Mouse (Mus musculus): ENCODE results near the gene Ptprk. TPM values are rescaled to one million over a fixed set of nuclear protein-coding genes. Genes with fewer than 3 reads are reported as not detected.

The Ptprk gene
- total and polyA plus RNA-seq, 3 experiments, result 0.02 to 2.4 (median 0.49) TPM

- no peak for ATAC-seq (ENCODE audit: extremely low read depth, insufficient number of reproducible peaks, low FRiP score, poor library complexity, severe bottlenecking)
- no peaks in the 10 kb centered on the region for H3K27me3 ChIP-seq (ENCODE audit: insufficient read depth, low read length)
- no peak for DNase-seq (ENCODE audit: low spot score)
- no peaks in the 10 kb centered on the region for H3K36me3 ChIP-seq (replicated peaks)
- no peaks in the 10 kb centered on the region for H3K4me1 ChIP-seq (ENCODE audit: insufficient read depth, low read depth, low read length)
- H3K9me3 ChIP-seq (replicated peaks), result no peaks in the 10 kb centered on the region
- H3K4me3 ChIP-seq (ENCODE audit: low read depth, low read length), result no peak overlapping the region
- TF ChIP-seq CTCF (IDR thresholded peaks at IDR 0.05; ENCODE audit: low read depth, low read length) (no peak), GATA1 (IDR thresholded peaks at IDR 0.05; ENCODE audit: borderline replicate concordance, low read length) (no peak), GATA2 (IDR thresholded peaks at IDR 0.05; ENCODE audit: borderline replicate concordance, low read depth, low read length) (no peak), TAL1 (conservative IDR thresholded peaks at IDR 0.05; ENCODE audit: low read depth, low read length) (no peak), POLR2AphosphoS5 (IDR thresholded peaks at IDR 0.05; ENCODE audit: insufficient replicate concordance, low read depth, low read length) (no peak)
These were observed 134.8 kb downstream of the Ptprk start for GRCm38 (mm10) chr10:28209394-28209793.

- H3K4me1 ChIP-seq (ENCODE audit: insufficient read depth, low read depth, low read length), result no peaks in the 10 kb centered on the region
- DNase-seq (ENCODE audit: low spot score) (no peak), ATAC-seq (ENCODE audit: extremely low read depth, insufficient number of reproducible peaks, low FRiP score, poor library complexity, severe bottlenecking) (no peak)
- H3K4me3 ChIP-seq (ENCODE audit: low read depth, low read length), result no peak overlapping the region
- H3K27me3 ChIP-seq (ENCODE audit: insufficient read depth, low read length), result no peaks in the 10 kb centered on the region
- no peak for TF ChIP-seq GATA1 (IDR thresholded peaks at IDR 0.05; ENCODE audit: borderline replicate concordance, low read length)
- no peak for TF ChIP-seq TAL1 (conservative IDR thresholded peaks at IDR 0.05; ENCODE audit: low read depth, low read length)
- no peak for TF ChIP-seq CTCF (IDR thresholded peaks at IDR 0.05; ENCODE audit: low read depth, low read length)
- TF ChIP-seq POLR2AphosphoS5 (IDR thresholded peaks at IDR 0.05; ENCODE audit: insufficient replicate concordance, low read depth, low read length), result no peak
- no peak for TF ChIP-seq GATA2 (IDR thresholded peaks at IDR 0.05; ENCODE audit: borderline replicate concordance, low read depth, low read length)
- H3K36me3 ChIP-seq (replicated peaks), result no peaks in the 10 kb centered on the region
- no peaks in the 10 kb centered on the region for H3K9me3 ChIP-seq (replicated peaks)
These were observed 137.5 kb downstream of the Ptprk start for GRCm38 (mm10) chr10:28212083-28212482.

DNA sequence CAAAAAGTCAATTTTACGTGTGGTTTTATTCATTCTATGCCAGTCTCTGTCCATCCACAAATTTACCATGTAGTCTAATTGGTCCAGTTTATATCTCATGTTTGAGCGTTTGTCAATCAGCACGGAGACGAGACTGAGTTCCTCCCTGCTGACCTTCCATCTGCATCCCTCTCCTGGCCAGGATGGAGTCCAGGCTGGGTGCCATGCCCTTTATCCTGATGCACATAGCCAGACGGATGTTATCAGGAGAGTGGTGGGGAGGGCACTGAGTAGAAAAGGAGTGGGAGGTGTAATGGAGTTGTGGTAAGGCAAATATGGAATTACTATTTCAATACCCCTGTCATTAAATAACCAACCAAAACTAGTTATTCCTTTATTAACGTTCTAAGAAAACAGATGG is 140.5 kb downstream of the Ptprk start:
- DNase-seq (ENCODE audit: low spot score) (no peak), ATAC-seq (ENCODE audit: extremely low read depth, insufficient number of reproducible peaks, low FRiP score, poor library complexity, severe bottlenecking) (no peak)
- H3K9me3 ChIP-seq (replicated peaks), result no peaks in the 10 kb centered on the region
- H3K27me3 ChIP-seq (ENCODE audit: insufficient read depth, low read length), result no peaks in the 10 kb centered on the region
- TF ChIP-seq CTCF (IDR thresholded peaks at IDR 0.05; ENCODE audit: low read depth, low read length) (no peak), POLR2AphosphoS5 (IDR thresholded peaks at IDR 0.05; ENCODE audit: insufficient replicate concordance, low read depth, low read length) (no peak)
- H3K36me3 ChIP-seq (replicated peaks), result no peaks in the 10 kb centered on the region
- no peak overlapping the region for H3K4me3 ChIP-seq (ENCODE audit: low read depth, low read length)
- H3K4me1 ChIP-seq (ENCODE audit: insufficient read depth, low read depth, low read length), result no peaks in the 10 kb centered on the region

DNA sequence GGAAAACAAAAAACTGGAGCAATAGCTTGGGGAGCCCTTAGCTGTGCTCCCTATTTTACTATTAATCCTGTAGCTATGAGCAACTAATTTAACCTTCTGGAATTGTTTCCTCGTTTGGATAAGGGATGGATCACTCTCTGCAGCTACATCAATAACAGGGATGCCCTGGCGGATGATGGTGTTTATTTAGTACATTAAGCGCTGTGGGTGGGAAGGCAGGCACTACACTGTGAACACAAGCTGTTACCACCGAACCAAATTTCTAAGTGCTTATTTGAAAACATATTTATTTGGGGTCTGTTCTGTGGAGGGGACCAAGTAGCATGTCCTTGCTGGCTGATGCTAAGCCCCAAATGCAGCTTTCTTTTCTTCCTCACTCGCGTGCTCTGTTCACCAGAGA is 149.0 kb downstream of the Ptprk start:
- TF ChIP-seq CTCF (IDR thresholded peaks at IDR 0.05; ENCODE audit: low read depth, low read length), result no peak
- TF ChIP-seq GATA1 (IDR thresholded peaks at IDR 0.05; ENCODE audit: borderline replicate concordance, low read length), result no peak
- no peak for TF ChIP-seq GATA2 (IDR thresholded peaks at IDR 0.05; ENCODE audit: borderline replicate concordance, low read depth, low read length)
- TF ChIP-seq POLR2AphosphoS5 (IDR thresholded peaks at IDR 0.05; ENCODE audit: insufficient replicate concordance, low read depth, low read length), result no peak
- TF ChIP-seq TAL1 (conservative IDR thresholded peaks at IDR 0.05; ENCODE audit: low read depth, low read length), result no peak
- DNase-seq (ENCODE audit: low spot score), result no peak

DNA sequence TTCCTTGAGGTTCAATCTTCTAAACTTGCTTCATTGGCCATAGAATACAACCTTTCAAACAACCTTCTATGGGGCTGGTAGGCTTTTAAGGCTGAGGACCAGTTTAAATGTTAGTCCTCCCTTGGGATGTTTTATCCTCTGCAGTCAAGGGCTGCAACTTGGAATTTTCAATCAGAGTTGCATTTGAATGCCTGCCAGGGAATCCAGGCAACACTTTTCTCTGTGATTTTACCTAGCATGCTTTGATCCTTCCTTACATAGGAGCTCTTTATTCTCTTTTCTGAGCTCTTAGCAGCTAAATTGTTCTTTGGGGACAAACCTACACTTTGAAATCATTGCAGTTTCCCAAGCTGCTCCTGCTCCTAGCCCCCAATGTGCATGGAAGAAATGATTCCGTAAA is 149.8 kb downstream of the Ptprk start:
- no peaks in the 10 kb centered on the region for H3K36me3 ChIP-seq (replicated peaks)
- no peaks in the 10 kb centered on the region for H3K4me1 ChIP-seq (ENCODE audit: insufficient read depth, low read depth, low read length)
- DNase-seq (ENCODE audit: low spot score), result no peak
- H3K9me3 ChIP-seq (replicated peaks), result no peaks in the 10 kb centered on the region
- no peak for ATAC-seq (ENCODE audit: extremely low read depth, insufficient number of reproducible peaks, low FRiP score, poor library complexity, severe bottlenecking)
- TF ChIP-seq TAL1 (conservative IDR thresholded peaks at IDR 0.05; ENCODE audit: low read depth, low read length), result no peak
- TF ChIP-seq POLR2AphosphoS5 (IDR thresholded peaks at IDR 0.05; ENCODE audit: insufficient replicate concordance, low read depth, low read length), result no peak
- no peak for TF ChIP-seq GATA2 (IDR thresholded peaks at IDR 0.05; ENCODE audit: borderline replicate concordance, low read depth, low read length)
- TF ChIP-seq CTCF (IDR thresholded peaks at IDR 0.05; ENCODE audit: low read depth, low read length), result no peak
- TF ChIP-seq GATA1 (IDR thresholded peaks at IDR 0.05; ENCODE audit: borderline replicate concordance, low read length), result no peak
- no peak overlapping the region for H3K4me3 ChIP-seq (ENCODE audit: low read depth, low read length)
- no peaks in the 10 kb centered on the region for H3K27me3 ChIP-seq (ENCODE audit: insufficient read depth, low read length)

More for the DNA sequence above, 149.0 kb downstream of the Ptprk start:
- Histone ChIP-seq H3K4me1 (ENCODE audit: insufficient read depth, low read depth, low read length) (no peaks in the 10 kb centered on the region), H3K9me3 (replicated peaks) (no peaks in the 10 kb centered on the region), H3K27me3 (ENCODE audit: insufficient read depth, low read length) (no peaks in the 10 kb centered on the region), H3K36me3 (replicated peaks) (no peaks in the 10 kb centered on the region), H3K4me3 (ENCODE audit: low read depth, low read length) (no peak overlapping the region)
- no peak for ATAC-seq (ENCODE audit: extremely low read depth, insufficient number of reproducible peaks, low FRiP score, poor library complexity, severe bottlenecking)

DNA sequence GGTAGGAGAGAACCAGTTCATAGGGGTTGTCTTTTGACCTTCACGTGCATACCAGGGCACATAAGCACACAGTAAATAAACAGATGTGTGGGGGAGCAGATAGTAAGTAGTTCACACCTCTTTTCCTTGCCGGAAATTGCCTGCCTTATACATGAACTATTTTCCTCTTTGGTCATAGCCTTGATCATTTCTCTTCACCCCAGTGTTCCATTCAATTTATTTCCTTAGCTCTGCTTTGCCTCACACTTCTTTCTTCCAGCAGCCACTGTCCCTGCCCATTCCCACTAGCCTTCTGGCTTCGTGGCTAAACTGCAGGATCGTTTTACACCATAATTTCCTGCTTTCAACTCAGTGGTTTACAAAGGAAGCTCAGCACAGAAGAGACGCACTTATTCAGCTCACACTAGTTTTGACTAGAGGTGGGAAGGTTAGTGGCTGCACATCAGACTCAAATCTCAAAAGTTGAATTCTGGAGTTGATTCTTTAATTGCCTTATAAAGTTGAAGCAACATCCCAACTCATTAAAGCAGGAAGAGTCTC is 151.0 kb downstream of the Ptprk start:
- TF ChIP-seq GATA2 (IDR thresholded peaks at IDR 0.05; ENCODE audit: borderline replicate concordance, low read depth, low read length), result no peak
- no peak for TF ChIP-seq GATA1 (IDR thresholded peaks at IDR 0.05; ENCODE audit: borderline replicate concordance, low read length)
- no peak for TF ChIP-seq TAL1 (conservative IDR thresholded peaks at IDR 0.05; ENCODE audit: low read depth, low read length)
- ATAC-seq (ENCODE audit: extremely low read depth, insufficient number of reproducible peaks, low FRiP score, poor library complexity, severe bottlenecking) (no peak), DNase-seq (ENCODE audit: low spot score) (no peak)
- Histone ChIP-seq H3K9me3 (replicated peaks) (no peaks in the 10 kb centered on the region), H3K27me3 (ENCODE audit: insufficient read depth, low read length) (no peaks in the 10 kb centered on the region), H3K36me3 (replicated peaks) (no peaks in the 10 kb centered on the region), H3K4me3 (ENCODE audit: low read depth, low read length) (no peak overlapping the region), H3K4me1 (ENCODE audit: insufficient read depth, low read depth, low read length) (no peaks in the 10 kb centered on the region)

DNA sequence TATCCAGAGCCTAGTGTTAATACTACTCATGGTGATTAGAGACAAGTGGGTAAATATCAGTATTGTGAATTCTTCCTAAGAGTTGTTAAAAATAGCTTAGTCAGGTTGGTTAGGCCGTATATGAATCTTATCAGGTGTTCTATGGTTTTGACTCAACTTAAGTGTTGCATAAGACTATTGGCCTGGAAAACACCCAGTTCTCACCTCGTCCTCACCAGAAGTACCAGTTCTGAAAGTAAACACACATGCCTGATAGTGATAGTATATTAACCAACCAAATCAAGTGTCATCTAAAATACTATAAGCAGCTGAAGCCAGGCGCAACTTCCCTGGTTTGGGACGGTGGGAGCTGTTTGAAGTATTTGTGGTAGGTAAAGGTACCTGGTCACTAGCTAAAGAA is 153.1 kb downstream of the Ptprk start:
- no peaks in the 10 kb centered on the region for H3K9me3 ChIP-seq (replicated peaks)
- no peak for ATAC-seq (ENCODE audit: extremely low read depth, insufficient number of reproducible peaks, low FRiP score, poor library complexity, severe bottlenecking)
- DNase-seq (ENCODE audit: low spot score), result no peak
- TF ChIP-seq GATA1 (IDR thresholded peaks at IDR 0.05; ENCODE audit: borderline replicate concordance, low read length), result no peak
- no peak for TF ChIP-seq POLR2AphosphoS5 (IDR thresholded peaks at IDR 0.05; ENCODE audit: insufficient replicate concordance, low read depth, low read length)
- no peak for TF ChIP-seq TAL1 (conservative IDR thresholded peaks at IDR 0.05; ENCODE audit: low read depth, low read length)
- TF ChIP-seq CTCF (IDR thresholded peaks at IDR 0.05; ENCODE audit: low read depth, low read length), result no peak
- no peak for TF ChIP-seq GATA2 (IDR thresholded peaks at IDR 0.05; ENCODE audit: borderline replicate concordance, low read depth, low read length)
- no peaks in the 10 kb centered on the region for H3K36me3 ChIP-seq (replicated peaks)
- H3K4me3 ChIP-seq (ENCODE audit: low read depth, low read length), result no peak overlapping the region
- no peaks in the 10 kb centered on the region for H3K4me1 ChIP-seq (ENCODE audit: insufficient read depth, low read depth, low read length)
- no peaks in the 10 kb centered on the region for H3K27me3 ChIP-seq (ENCODE audit: insufficient read depth, low read length)
